Mouse (Mus musculus) spleen, adult 2 months (tissue): ENCODE results near the gene Zfp423. TPM values are rescaled to one million over a fixed set of nuclear protein-coding genes. Genes with fewer than 3 reads are reported as not detected.
"Not testable (repeated sequence)": the region's sequence is repeated elsewhere in the genome, so short reads cannot be mapped to it uniquely, and the experiment has no call there.

Experiments
- DNase-seq, 2 experiments: peaks; one replicate each; pipeline versions ENCODE4 v3.0.0 to v3.0.0-alpha.2; 2012 to 2021; ENCODE audit warnings: low spot score in 2 of 2, low read depth in 1 of 2
- H3K27ac ChIP-seq: fragments of 200-500 bp; 2 replicates; pipeline ENCODE4 v1.5.1; 2012; ENCODE audit warnings: low read length, inconsistent platforms; ENCODE audit not compliant: insufficient read depth
- H3K27me3 ChIP-seq: fragments of 200-500 bp; 2 replicates; pipeline ENCODE4 v1.6.1; 2012; ENCODE audit warnings: mild to moderate bottlenecking, moderate library complexity, low read length, inconsistent platforms; ENCODE audit not compliant: control insufficient read depth, insufficient read depth
- H3K36me3 ChIP-seq: fragments of 200-500 bp; 2 replicates; pipeline ENCODE4 v1.6.1; 2012; ENCODE audit warnings: mild to moderate bottlenecking, low read length, inconsistent platforms; ENCODE audit not compliant: control insufficient read depth, insufficient read depth
- H3K4me1 ChIP-seq: fragments of 200-500 bp; 2 replicates; pipeline ENCODE4 v1.6.1; 2011; ENCODE audit warnings: inconsistent platforms; ENCODE audit not compliant: control insufficient read depth, insufficient read depth, insufficient read length
- H3K4me3 ChIP-seq: fragments of 200-500 bp; 2 replicates; pipeline ENCODE4 v1.5.1; 2011; ENCODE audit warnings: mild to moderate bottlenecking, inconsistent platforms; ENCODE audit not compliant: insufficient read depth, insufficient read length; ENCODE audit errors: extremely low read depth
- CTCF ChIP-seq: fragments of 200-500 bp; IDR thresholded peaks from 2 replicates; pipeline ENCODE4 v1.5.1; 2011; ENCODE audit warnings: mild to moderate bottlenecking, inconsistent platforms; ENCODE audit not compliant: insufficient read depth, insufficient read length, insufficient replicate concordance; ENCODE audit errors: extremely low read depth
- POLR2A ChIP-seq: fragments of 200-500 bp; IDR thresholded peaks from 2 replicates; pipeline ENCODE4 v1.6.1; 2011; ENCODE audit warnings: low read depth, low read length, inconsistent platforms
- WGBS: fragments of 180-500 bp; shearing (Covaris S2); methylation state at CpG from one replicate; pipeline ENCODE4 v1.1.7; 2018; 5-methylcytosine and 5-hydroxymethylcytosine counted together
- polyA plus RNA-seq: library from polyadenylated mRNA; depleted of rRNA; stranded (reverse); fragments of >200 nt; gene quantifications from 2 replicates; pipeline ENCODE4 v1.2.3, GENCODE M21; 2012

The Zfp423 gene
- polyA plus RNA-seq, 1 experiment: 4.6 TPM

- TF ChIP-seq POLR2A (no peak), CTCF (no peak)
- Histone ChIP-seq H3K4me3 (no peak overlapping the region), H3K27me3 (no peaks in the 10 kb centered on the region), H3K36me3 (no peaks in the 10 kb centered on the region), H3K4me1 (no peaks in the 10 kb centered on the region), H3K27ac (no peak overlapping the region; the same call in 1 of the 2 replicates)
- no peak for DNase-seq
- WGBS: 52% methylated on average over 5 of the region's 5 CpGs
These were observed 97.7 kb downstream of the Zfp423 start for GRCm38 (mm10) chr8:87861718-87862117.

GRCm38 (mm10) chr8:87860905-87861304 is 98.5 kb downstream of the Zfp423 start:
- WGBS: 82% methylated on average over 6 of the region's 6 CpGs
- Histone ChIP-seq H3K27me3 (no peaks in the 10 kb centered on the region), H3K4me1 (no peaks in the 10 kb centered on the region), H3K4me3 (no peak overlapping the region), H3K36me3 (no peaks in the 10 kb centered on the region), H3K27ac (no peak overlapping the region)
- TF ChIP-seq CTCF: no peak
- TF ChIP-seq POLR2A: no peak
- no peak for DNase-seq

GRCm38 (mm10) chr8:87851871-87852270 is 107.5 kb downstream of the Zfp423 start:
- H3K36me3 ChIP-seq: no peaks in the 10 kb centered on the region
- no peak for DNase-seq
- H3K27me3 ChIP-seq: no peaks in the 10 kb centered on the region
- 68% methylated on average over 3 of the region's 3 CpGs for WGBS
- TF ChIP-seq CTCF (no peak), POLR2A (no peak)
- no peak overlapping the region for H3K4me3 ChIP-seq
- no peak overlapping the region for H3K27ac ChIP-seq
- H3K4me1 ChIP-seq: no peaks in the 10 kb centered on the region

GRCm38 (mm10) chr8:87851380-87851779 is 108.0 kb downstream of the Zfp423 start:
- no peak for DNase-seq
- H3K4me1 ChIP-seq: no peaks in the 10 kb centered on the region
- H3K4me3 ChIP-seq: no peak overlapping the region
- H3K27me3 ChIP-seq: no peaks in the 10 kb centered on the region
- no peak for TF ChIP-seq POLR2A
- TF ChIP-seq CTCF: no peak
- H3K27ac ChIP-seq: no peak overlapping the region
- H3K36me3 ChIP-seq: no peaks in the 10 kb centered on the region
- WGBS: 78% methylated on average over 5 of the region's 5 CpGs

- no peak overlapping the region for H3K4me3 ChIP-seq
- H3K27me3 ChIP-seq: no peaks in the 10 kb centered on the region
- TF ChIP-seq CTCF: no peak
- TF ChIP-seq POLR2A: no peak
- no peak for DNase-seq
- WGBS: 80% methylated on average over 5 of the region's 5 CpGs
- H3K36me3 ChIP-seq: no peaks in the 10 kb centered on the region
- H3K4me1 ChIP-seq: no peaks in the 10 kb centered on the region
- H3K27ac ChIP-seq: no peak overlapping the region
These were observed 110.6 kb downstream of the Zfp423 start for GRCm38 (mm10) chr8:87848836-87849235.

GRCm38 (mm10) chr8:87847796-87848195 is 111.6 kb downstream of the Zfp423 start:
- no peak for TF ChIP-seq CTCF
- TF ChIP-seq POLR2A: no peak
- 94% methylated on average over 6 of the region's 6 CpGs for WGBS
- Histone ChIP-seq H3K4me1 (no peaks in the 10 kb centered on the region), H3K36me3 (no peaks in the 10 kb centered on the region), H3K27ac (no peak overlapping the region), H3K27me3 (no peaks in the 10 kb centered on the region), H3K4me3 (no peak overlapping the region)
- no peak for DNase-seq

GRCm38 (mm10) chr8:87842096-87842495 is 117.3 kb downstream of the Zfp423 start:
- 93% methylated on average over 11 of the region's 11 CpGs for WGBS
- DNase-seq: not testable (repeated sequence)

More at GRCm38 (mm10) chr8:87842096-87842495, 117.3 kb downstream of the Zfp423 start:
- not testable (repeated sequence) for H3K4me1 ChIP-seq, H3K4me3 ChIP-seq, H3K27ac ChIP-seq, H3K36me3 ChIP-seq, H3K27me3 ChIP-seq
